Mouse (Mus musculus) B cell, adult 2 months (primary cell): ENCODE results near the gene Cir1.

Source experiments
- DNase-seq, 2 experiments: peaks; one replicate each; pipeline ENCODE4 v3.0.0; 2022

Cir1 gene

DNA sequence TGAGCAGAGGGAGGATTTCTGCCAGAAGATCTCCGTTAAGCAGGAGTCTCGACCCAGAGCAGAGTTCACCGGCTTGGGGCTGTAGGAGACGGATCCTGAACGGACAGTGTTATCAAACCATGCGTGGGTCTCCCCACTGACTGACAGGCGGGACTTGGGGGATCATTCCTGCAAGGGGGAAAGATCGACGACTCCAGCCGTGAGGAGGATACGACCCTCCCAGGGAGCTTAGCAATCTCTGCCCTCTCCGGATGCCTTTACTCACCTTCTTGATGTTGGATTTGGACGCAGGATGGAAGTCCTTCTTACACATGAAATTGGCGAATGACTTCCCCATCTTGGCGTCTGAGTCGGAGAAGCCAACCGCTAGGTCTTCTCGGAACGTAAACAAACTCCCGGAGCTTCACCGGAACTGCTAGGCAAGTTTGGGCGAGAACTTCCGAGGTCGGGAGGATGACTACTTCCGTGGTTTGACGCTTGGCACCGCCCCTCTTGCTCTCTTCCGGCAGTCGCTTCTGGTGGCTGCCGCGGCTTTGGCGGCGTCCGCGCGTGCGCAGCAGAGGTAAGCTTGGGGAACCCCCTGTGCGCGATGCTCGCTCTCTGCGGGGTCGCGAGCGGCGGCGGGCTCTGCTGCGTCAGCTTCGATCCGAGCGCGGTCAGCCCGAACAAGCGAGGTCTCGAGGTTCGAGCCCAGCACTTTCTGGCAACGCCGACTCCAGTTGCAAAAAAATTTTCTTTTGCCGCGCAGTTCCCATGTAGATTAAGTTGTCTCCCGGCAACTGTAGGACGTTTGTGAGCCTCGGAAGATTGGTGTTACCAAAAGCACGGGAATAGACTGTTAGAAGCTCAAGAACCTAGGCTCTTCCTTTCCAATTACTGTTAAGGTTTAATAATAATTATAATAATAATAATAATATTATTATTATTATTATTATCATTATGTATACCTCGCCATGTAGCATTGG lies at the start of gene Cir1, which contains the start of gene Scrn3:
Gene Cir1 (minus strand): TSS at position 550 of the 965 bp plus-strand sequence.
Gene Scrn3 (plus strand): TSS at position 450 of the 965 bp plus-strand sequence.
- DNase-seq, result peak; percentile 94

GRCm38 (mm10) chr2:73360536-73360935 lies 48.0 kb upstream of the Cir1 start:
- no peak for DNase-seq

DNA sequence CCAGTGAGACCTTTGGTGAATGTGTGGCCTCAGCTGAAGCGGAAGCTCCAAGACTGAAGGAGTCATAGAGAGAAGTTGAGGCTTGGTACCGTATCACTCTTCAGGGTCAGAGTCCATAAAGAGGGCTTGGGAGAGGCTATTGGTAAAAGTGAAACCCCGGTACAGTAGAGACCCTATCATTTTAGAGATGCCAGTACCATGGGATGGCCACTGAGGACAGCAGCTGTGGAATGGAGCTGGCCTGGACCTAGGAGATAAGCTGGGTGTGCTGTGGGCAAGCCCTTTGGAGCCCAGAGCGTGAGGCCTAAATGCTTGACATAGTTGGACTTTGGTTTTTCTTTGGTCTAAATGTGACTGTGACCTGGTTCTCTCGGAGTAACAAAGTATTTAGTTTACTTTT lies 47.4 kb upstream of the Cir1 start:
- no peak for DNase-seq

- DNase-seq, result no peak
Observed at GRCm38 (mm10) chr2:73357004-73357403, 44.5 kb upstream of the Cir1 start.

DNA sequence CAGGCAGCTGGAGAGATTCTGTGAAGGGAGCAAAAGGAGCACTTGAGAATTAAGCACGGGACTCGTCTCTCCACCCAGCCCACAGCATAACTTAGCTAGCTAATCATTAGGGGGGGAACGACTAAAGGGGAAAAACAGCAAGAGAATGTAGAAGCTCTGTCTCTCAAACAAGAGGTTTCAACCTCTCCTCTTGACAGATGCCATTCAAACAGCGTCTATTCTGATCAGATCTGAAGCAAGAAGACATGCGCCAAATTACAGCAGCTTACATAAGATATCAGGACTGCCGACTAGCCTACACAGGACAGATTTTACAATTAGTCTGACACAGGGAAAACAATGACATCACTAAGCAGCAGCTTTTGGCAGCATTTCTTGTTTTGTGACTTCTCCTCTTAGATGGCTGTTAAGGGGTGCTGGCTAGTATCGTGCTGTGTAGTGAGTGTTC lies 39.5 kb upstream of the Cir1 start:
- DNase-seq, result no peak

- DNase-seq, result no peak
Observed at GRCm38 (mm10) chr2:73351496-73351895, 39.0 kb upstream of the Cir1 start.

GRCm38 (mm10) chr2:73348221-73348620 lies 35.7 kb upstream of the Cir1 start:
- no peak for DNase-seq

GRCm38 (mm10) chr2:73347766-73348165 lies 35.3 kb upstream of the Cir1 start:
- no peak for DNase-seq

DNA sequence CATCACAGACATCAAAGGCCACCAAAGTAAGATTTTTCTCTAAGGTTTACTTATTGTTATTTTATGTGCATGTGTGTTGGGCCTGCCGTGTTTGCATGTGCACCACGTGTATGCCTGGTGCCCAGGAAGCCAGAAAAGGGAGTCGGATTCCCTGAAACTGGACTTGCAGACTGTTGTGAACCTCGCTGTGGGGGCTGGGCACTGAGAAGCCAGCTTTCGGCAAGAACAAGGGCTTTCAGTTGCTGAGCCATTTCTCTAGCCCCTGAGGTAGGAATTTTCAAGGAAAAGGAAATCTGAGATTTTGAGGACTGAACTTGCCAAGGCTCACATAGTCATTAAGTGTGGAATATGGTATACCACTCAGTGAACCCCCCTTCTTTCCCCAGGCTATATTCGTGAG lies 34.6 kb upstream of the Cir1 start:
- DNase-seq, result no peak

- no peak for DNase-seq
Observed at GRCm38 (mm10) chr2:73346345-73347086, 34.0 kb upstream of the Cir1 start.

GRCm38 (mm10) chr2:73345204-73345603 lies 32.7 kb upstream of the Cir1 start:
- DNase-seq, result no peak

- DNase-seq, result no peak
Observed at GRCm38 (mm10) chr2:73343701-73344100, 31.2 kb upstream of the Cir1 start.

DNA sequence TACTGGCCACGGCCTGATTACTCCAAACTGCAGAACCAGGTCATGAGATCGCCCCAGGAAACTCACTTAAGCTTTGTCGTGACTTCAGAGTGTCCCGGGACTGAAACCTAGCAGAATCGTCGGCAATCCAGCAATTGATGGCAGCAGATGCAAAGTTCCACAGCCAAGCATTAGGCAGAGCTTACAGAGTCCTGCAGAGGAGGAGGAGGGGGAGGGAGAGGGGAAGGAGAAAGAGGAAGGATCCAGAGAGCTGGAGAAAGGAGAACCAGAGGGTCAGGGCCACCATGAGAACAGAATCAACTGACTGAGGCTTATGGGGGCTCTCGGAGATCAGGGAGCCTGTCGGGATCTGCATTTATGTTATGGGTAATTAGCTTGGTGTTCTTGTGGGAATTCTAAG lies 25.9 kb upstream of the Cir1 start:
- no peak for DNase-seq

- DNase-seq, result no peak
Observed at GRCm38 (mm10) chr2:73335949-73336348, 23.4 kb upstream of the Cir1 start.

DNA sequence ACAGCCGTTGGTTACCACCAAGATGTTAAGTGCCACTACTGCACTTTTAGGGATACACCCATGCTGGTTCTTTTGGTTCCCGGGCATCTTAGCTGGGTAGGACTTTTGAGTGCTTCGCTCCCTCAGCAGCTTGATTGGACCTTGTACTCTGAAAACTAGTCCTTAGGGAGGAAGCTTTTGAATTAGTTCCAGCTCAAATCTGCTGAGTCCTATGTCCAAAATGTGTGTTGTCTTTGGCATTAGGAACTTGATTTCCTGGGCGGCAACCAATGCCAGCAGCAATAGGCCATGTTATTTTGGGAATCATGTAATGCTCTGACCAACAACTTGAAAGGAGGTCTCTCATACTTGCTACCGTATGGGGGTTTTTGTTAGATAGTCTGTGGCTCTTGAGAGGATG lies 13.4 kb upstream of the Cir1 start:
- no peak for DNase-seq

GRCm38 (mm10) chr2:73322991-73323390 lies 10.5 kb upstream of the Cir1 start:
- no peak for DNase-seq

DNA sequence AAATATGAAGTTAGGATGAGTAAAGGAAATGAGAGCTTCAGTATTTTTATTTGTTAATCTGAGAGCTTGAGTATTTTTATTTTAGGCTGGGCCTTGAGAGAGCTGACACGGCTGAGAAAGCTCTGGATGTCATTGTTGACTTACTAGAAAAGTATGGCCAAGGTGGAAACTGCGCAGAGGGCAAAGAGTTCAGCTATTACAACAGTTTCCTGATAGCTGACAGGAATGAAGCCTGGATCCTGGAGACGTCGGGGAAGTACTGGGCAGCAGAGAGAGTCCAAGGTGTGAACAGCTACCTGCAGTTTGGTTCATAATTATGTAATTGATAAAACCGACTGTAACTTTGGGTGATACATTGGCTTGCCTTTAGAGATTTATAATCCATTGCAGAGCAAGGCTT lies 6.7 kb upstream of the Cir1 start:
- DNase-seq, result no peak

GRCm38 (mm10) chr2:73317426-73317825 lies 4.9 kb upstream of the Cir1 start:
- no peak for DNase-seq

DNA sequence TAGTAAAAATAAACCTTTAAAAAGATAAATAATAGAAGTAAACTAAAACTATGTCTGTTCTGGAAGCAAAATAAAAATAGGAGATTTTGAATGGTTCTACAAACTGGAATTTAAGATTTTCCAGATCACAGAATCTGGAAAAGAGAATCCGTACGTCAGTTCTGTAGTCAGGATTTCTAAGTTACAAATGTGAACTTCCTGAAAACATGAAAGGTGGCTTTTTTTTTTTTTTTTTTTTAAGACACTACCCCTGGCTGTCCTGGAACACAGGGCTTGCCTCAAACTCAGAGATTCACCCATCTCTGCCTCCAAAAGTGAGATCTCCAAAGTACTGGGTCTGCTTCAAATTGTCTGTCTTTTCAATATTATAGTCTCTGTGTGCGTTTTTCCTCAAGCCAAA lies 1.8 kb upstream of the Cir1 start:
- DNase-seq, result no peak

- DNase-seq, result peak; percentile 42 to 44
Observed at GRCm38 (mm10) chr2:73313117-73313501, 608 bp upstream of the Cir1 start.

DNA sequence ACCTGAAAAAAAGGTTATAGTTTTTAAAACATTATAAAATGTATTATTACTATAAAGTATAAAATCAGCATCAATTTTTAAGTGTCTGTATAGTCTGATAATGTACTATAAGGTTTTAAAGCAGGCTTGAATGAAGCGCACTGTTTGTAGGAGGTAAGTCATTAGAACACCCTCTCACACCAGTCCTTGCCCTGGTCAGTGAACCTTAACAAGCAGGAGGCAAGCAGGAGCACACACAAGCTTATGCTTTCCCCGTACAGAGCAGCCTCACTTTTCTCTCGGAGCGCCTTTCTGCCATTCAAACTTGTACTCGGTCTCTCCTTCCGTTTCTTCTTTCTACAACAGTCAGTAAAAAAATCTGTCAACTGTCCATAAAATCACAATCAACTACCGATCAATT lies 6.5 kb downstream of the Cir1 start:
- no peak for DNase-seq

GRCm38 (mm10) chr2:73304506-73304905 lies 8.0 kb downstream of the Cir1 start:
- DNase-seq, result no peak

DNA sequence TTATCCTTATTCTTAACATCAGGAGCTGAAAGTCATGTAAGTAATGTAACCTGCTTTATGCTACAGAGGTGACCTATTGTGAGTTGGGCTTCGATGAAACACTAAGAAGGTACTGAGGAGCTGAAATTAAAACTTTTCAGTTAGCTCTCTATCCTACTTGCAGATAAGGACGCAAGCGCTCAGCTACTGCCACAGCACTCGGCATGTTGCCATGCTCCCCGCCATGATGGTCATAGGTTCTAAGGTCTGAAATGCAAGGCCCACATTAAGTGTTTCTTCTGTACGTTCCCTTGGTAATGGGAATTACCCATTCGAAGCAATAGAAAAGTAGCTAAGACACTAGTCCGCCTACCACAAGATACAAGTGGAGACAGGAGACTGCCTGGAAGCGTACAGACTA lies 9.8 kb downstream of the Cir1 start:
- no peak for DNase-seq

DNA sequence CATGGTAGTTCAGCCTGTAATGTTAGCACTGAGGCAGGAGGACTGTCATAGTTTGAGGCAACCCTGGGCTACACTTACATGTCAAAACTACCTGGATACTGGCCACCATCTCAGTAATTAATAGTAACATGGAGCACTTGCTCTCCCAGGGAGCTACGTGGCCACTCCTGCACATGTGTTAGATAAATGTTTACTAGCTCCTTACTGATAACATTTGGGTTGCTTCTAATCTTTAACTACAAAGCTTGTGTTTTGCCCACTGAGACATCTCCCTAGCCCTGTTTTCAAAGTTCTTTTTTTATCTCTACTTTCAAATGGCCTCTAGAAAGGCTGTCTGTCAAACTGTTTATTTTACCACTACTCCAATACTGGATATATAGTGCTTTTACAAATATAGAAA lies 10.5 kb downstream of the Cir1 start:
- no peak for DNase-seq
